Mouse (Mus musculus) stomach, embryonic 14.5 days (tissue): ENCODE results near the gene Kif5c. TPM values are rescaled to one million over a fixed set of nuclear protein-coding genes. Genes with fewer than 3 reads are reported as not detected.
A peak's percentile ranks its signal among the peaks of the same experiment; 100 is the strongest.

Source experiments
- ATAC-seq: fragments of 200-750 bp; cut with Nextera tagmentation; 2 replicates; pipeline ENCODE4 v1.8.0; 2017; ENCODE audit warnings: low read depth, moderate TSS enrichment; ENCODE audit not compliant: insufficient number of reproducible peaks, insufficient read depth, low FRiP score
- H3K27ac ChIP-seq: fragments of 300-500 bp; sonication (generic); 2 replicates; pipeline ENCODE4 v1.5.1; 2014; ENCODE audit warnings: mild to moderate bottlenecking, low read length, moderate library complexity, mixed read lengths
- H3K27me3 ChIP-seq: fragments of 300-500 bp; sonication (generic); 2 replicates; pipeline ENCODE4 v1.6.1; 2014; ENCODE audit warnings: low read length, control low read depth, mixed read lengths; ENCODE audit not compliant: control insufficient read depth, insufficient read depth
- H3K36me3 ChIP-seq: fragments of 300-500 bp; sonication (generic); 2 replicates; pipeline ENCODE4 v1.6.1; 2014; ENCODE audit warnings: mild to moderate bottlenecking, control low read depth, low read length, moderate library complexity, mixed read lengths; ENCODE audit not compliant: control insufficient read depth, insufficient read depth
- H3K4me1 ChIP-seq: fragments of 300-500 bp; sonication (generic); 2 replicates; pipeline ENCODE4 v1.6.1; 2014; ENCODE audit warnings: low read length, control low read depth, mixed read lengths; ENCODE audit not compliant: control insufficient read depth, insufficient read depth
- H3K4me2 ChIP-seq: fragments of 300-500 bp; sonication (generic); replicated peaks from 2 replicates; pipeline ENCODE4 v1.6.1; 2014; ENCODE audit warnings: low read depth, low read length, control low read depth
- H3K4me3 ChIP-seq: fragments of 300-500 bp; sonication (generic); 2 replicates; pipeline ENCODE4 v1.5.1; 2014; ENCODE audit warnings: low read depth, low read length, control low read depth
- H3K9ac ChIP-seq: fragments of 300-500 bp; sonication (generic); replicated peaks from 2 replicates; pipeline ENCODE4 v1.6.1; 2014; ENCODE audit warnings: low read depth, mild to moderate bottlenecking, control low read depth, low read length, moderate library complexity, mixed read lengths
- H3K9me3 ChIP-seq: fragments of 300-500 bp; sonication (generic); 2 replicates; pipeline ENCODE4 v1.6.1; 2016; ENCODE audit warnings: low read depth, low read length, control low read depth; ENCODE audit not compliant: control insufficient read depth
- WGBS: fragments of 180-500 bp; shearing (Covaris S2); extraction: QIAGEN DNeasy Blood & Tissue Kit; methylation state at CpG from one replicate; pipeline ENCODE4 v1.1.7; 2014; 5-methylcytosine and 5-hydroxymethylcytosine counted together
- polyA plus RNA-seq: library from polyadenylated mRNA; unstranded; fragments of >200 nt; fragmentation: Nextera tagmentation; extraction: Ambion mirVana; gene quantifications from 2 replicates; pipeline ENCODE4 v1.2.1, GENCODE M21; 2014

Gene Kif5c
- polyA plus RNA-seq, 1 experiment from 2014 or later: 11.6 TPM

DNA sequence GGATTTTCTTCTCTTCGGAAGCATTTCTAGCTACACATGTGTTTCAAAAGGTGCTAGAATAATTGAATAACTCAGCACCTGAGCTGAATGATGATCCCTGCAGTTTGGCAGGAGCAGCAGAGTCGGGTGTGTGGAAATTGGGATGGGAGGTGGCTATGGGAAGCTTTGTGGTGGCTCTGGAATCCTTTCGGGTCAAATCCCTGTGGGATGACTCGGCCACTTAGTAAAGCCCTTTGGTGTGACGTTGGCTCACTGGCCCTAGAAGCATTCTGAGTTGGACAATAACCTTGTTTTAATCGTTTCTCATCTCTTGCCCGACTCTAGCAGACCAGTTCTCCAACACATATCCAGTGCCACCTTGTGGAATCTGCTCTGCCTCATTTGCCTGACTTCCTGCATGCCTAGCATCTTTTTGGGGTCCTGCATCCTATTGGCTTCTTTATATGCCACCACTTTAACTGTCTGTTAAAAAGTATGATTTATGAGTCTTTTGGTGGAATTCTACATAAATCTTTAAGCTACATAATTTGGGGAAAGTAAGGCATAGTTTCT lies 93.3 kb downstream of the Kif5c start:
- H3K9ac ChIP-seq: no peak overlapping the region
- no peaks in the 10 kb centered on the region for H3K9me3 ChIP-seq
- H3K36me3 ChIP-seq: no peaks in the 10 kb centered on the region
- H3K27me3 ChIP-seq: no peaks in the 10 kb centered on the region
- ATAC-seq: no peak
- no peak overlapping the region for H3K4me3 ChIP-seq
- WGBS: 77% methylated on average over 7 of the region's 7 CpGs
- no peaks in the 10 kb centered on the region for H3K4me1 ChIP-seq
- H3K27ac ChIP-seq: no peak overlapping the region
- no peak overlapping the region for H3K4me2 ChIP-seq

DNA sequence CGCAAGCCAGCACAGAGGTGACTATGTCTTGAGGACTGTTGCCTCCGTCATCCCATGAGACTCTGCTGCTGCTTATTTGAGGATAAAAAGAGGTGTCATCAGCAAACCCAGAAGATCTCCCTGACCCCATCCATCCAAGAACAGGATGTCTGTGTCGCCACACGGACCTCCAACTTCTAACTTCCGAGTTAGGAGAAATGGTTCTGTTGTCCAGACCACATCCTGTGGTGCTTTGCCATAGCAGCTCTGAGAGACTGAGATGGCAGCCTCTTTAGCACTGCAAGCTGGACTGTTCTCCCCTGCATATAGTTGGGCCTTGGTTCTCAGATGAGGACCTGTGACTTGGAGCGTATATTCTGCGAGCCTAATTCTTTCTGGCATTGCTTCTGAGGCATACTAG lies 97.4 kb downstream of the Kif5c start:
- ATAC-seq: no peak
- no peak overlapping the region for H3K4me3 ChIP-seq

DNA sequence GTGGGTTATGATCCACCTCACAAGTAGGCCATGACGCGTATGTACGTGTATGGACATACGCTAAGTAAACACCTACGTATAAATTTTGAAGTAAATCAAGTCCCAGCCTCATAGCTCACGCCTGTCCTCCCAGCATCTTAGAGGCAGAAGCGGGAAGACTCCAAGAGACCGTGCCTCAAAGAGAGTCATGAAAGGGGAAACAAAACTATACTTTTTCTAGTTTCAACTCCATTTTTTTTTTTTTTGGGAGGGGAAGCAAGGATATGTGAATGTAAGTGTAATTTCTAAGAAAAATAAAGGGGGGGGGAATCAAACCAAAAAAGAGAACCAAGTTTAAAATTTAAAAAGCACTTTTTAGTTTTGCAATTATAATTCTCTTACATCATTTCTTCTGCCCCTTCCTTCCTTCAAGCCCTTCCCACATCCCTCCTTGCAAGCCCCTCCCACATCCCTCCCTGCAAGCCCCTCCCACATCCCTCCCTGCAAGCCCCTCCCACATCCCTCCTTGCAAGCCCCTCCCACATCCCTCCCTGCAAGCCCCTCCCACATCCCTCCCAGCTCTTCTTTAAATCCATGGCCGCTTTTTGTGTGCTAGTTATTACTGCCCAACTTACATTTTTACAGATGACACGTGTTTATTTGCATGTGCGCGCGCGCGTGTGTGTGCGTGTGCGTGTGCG lies 98.5 kb downstream of the Kif5c start:
- no peak for ATAC-seq
- H3K4me2 ChIP-seq: no peak overlapping the region
- H3K36me3 ChIP-seq: no peaks in the 10 kb centered on the region
- no peak overlapping the region for H3K4me3 ChIP-seq
- H3K27ac ChIP-seq: no peak overlapping the region
- no peaks in the 10 kb centered on the region for H3K9me3 ChIP-seq
- H3K9ac ChIP-seq: no peak overlapping the region
- H3K27me3 ChIP-seq: no peaks in the 10 kb centered on the region
- WGBS: 89% methylated on average over 18 of the region's 18 CpGs
- H3K4me1 ChIP-seq: 0 out of 2 replicates have a peak, but pooled peaks cover 8% of the 10 kb centered on the region

More for the DNA sequence above, 97.4 kb downstream of the Kif5c start:
- no peak overlapping the region for H3K4me2 ChIP-seq
- WGBS: 90% methylated on average over 7 of the region's 7 CpGs
- no peaks in the 10 kb centered on the region for H3K27me3 ChIP-seq
- H3K9me3 ChIP-seq: no peaks in the 10 kb centered on the region
- H3K9ac ChIP-seq: no peak overlapping the region
- 0 out of 2 replicates have a peak, but pooled peaks cover 8% of the 10 kb centered on the region for H3K4me1 ChIP-seq
- H3K36me3 ChIP-seq: no peaks in the 10 kb centered on the region
- no peak overlapping the region for H3K27ac ChIP-seq

DNA sequence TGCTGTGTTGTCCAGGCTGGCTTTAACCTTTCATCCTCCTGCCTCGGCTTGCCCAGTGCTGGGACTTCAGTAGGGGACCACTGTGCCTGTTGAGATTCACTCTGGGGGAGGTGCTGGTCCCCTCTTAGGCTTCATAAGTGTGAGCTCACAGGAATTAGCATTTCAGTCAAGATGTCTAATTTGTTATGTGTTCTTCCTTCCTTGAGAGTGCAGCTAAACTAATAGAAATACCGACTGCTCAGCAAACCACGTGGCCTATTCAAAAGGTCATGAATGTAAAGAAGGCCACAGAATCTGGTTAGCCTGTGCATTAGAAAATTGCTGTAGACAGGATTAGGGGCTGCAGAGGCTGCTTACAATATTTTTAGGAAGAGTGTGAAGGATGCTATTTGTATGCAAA lies 99.4 kb downstream of the Kif5c start:
- Histone ChIP-seq H3K4me3 (no peak overlapping the region), H3K27ac (no peak overlapping the region), H3K27me3 (no peaks in the 10 kb centered on the region), H3K9ac (no peak overlapping the region), H3K4me2 (no peak overlapping the region), H3K36me3 (no peaks in the 10 kb centered on the region), H3K4me1 (0 out of 2 replicates have a peak, but pooled peaks cover 8% of the 10 kb centered on the region), H3K9me3 (no peaks in the 10 kb centered on the region)
- no peak for ATAC-seq
- WGBS: 33% methylated on average over 3 of the region's 3 CpGs

DNA sequence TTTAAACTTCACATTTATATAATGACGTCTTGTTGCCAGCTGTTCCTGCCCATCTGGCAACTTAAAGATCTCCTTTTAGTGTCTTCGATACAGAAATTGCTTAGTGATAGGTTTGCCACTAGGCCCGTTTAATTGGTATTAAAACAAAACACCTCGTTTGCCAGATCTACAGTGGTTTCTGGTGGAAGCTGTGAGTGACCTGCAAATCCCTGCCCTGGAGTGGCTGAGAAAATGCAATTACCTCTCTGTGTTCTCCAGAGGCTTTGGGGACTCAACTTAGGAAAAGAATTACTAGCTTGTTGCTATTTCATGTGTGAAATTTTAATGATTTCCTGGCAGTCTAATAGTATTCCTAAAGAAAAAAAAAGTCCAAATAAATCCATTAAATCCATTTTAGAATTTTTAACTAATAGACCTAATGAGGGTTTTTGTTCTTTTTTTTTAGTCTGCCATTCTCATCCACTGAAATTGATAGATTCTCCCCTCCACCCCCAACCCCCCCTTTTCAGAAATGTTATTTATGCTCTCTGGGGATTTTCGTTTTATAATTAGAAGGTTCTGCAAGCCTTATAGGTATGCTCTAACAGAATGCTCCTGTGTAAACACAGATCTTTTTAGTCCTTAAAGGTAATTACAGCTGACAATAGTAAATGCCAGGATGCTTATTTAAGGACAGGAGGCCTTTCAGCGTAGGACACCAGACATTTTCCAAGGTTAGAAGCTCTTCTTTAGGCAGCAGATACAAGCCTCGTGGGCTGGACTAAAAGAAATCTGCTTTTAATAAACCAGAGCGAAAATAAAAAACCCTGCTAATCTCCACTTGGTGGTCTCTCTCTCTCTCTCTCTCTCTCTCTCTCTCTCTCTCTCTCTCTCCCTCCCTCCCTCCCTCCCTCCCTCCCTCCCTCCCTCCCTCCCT lies 100.1 kb downstream of the Kif5c start:
- Histone ChIP-seq H3K4me1 (0 out of 2 replicates have a peak, but pooled peaks cover 8% of the 10 kb centered on the region), H3K27ac (no peak overlapping the region), H3K27me3 (no peaks in the 10 kb centered on the region), H3K9ac (no peak overlapping the region), H3K36me3 (no peaks in the 10 kb centered on the region), H3K9me3 (no peaks in the 10 kb centered on the region), H3K4me2 (no peak overlapping the region), H3K4me3 (no peak overlapping the region)
- no peak for ATAC-seq
- 43% methylated on average over 8 of the region's 8 CpGs for WGBS

DNA sequence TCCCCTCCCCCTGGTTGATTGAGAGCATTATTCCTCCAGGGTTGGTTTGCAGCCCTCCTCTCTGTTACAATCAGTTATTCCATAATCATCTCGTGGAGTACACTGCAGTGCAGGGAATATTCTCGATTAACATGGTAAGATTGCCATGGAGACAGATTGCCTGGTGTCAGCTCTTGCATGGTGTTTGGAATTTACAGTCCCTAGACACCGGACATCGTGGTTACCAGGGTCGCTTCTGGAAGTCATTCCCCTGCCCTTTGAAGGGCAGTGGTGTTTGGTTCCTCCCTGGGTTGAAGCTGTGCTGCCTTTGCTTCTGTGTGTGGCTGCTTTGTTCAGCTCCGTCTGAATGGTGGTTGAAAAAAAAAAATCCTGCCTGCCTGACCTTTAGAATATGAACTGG lies 100.8 kb downstream of the Kif5c start:
- H3K4me2 ChIP-seq: peak overlapping the region; percentile 18; the same call in 1 of the 2 replicates
- no peaks in the 10 kb centered on the region for H3K27me3 ChIP-seq
- H3K27ac ChIP-seq: no peak overlapping the region
- H3K4me3 ChIP-seq: no peak overlapping the region
- no peaks in the 10 kb centered on the region for H3K9me3 ChIP-seq
- no peak overlapping the region for H3K9ac ChIP-seq
- H3K36me3 ChIP-seq: no peaks in the 10 kb centered on the region
- no peak for ATAC-seq
- 4% methylated on average over 6 of the region's 6 CpGs for WGBS
- H3K4me1 ChIP-seq: 0 out of 2 replicates have a peak, but pooled peaks cover 8% of the 10 kb centered on the region

DNA sequence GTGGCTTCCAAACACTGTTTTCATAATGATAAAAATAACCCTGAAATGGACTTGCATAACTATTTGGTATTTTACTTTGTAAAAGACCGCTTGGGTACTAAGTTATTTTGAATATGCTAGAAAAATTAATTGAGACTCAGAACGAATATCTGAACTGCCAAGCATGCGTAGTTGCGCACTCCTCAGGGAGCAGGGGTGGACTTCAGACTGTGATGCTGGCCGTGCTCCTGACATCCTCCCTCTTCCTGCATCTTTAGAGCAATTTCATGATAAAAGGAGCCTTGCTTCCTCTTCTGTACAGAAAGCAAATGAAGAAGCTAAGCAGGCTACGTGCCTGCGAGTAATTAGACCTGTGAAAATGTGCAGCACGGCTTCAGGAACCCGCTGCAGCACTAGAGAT lies 101.2 kb downstream of the Kif5c start:
- Histone ChIP-seq H3K4me1 (0 out of 2 replicates have a peak, but pooled peaks cover 8% of the 10 kb centered on the region), H3K4me2 (peak overlapping the region; percentile 18; the same call in 1 of the 2 replicates), H3K9ac (no peak overlapping the region; the same call in 1 of the 2 replicates), H3K27ac (no peak overlapping the region), H3K27me3 (no peaks in the 10 kb centered on the region), H3K36me3 (no peaks in the 10 kb centered on the region), H3K9me3 (no peaks in the 10 kb centered on the region), H3K4me3 (no peak overlapping the region)
- WGBS: 39% methylated on average over 9 of the region's 9 CpGs
- no peak for ATAC-seq

DNA sequence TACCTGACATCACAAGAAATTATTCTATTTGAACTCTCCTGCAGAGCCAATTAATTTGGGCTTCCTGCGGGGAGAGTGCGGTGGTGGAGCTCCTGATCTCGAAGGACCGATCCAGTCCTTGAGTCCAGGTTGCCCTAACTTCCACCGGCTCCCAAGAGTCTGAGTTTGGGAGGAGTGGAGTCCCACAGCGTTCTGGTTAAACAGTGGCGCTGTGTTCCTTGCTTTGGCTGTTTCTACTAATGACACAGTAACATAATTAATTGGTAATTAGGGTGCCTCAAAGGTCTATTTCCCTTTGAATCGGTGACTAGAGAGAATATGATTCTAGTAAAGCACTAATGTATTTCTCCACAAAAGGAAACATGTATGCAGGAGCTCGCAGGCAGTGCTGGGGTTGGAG lies 103.2 kb downstream of the Kif5c start:
- Histone ChIP-seq H3K9me3 (no peaks in the 10 kb centered on the region), H3K36me3 (no peaks in the 10 kb centered on the region), H3K27ac (no peak overlapping the region), H3K27me3 (no peaks in the 10 kb centered on the region), H3K9ac (no peak overlapping the region), H3K4me3 (no peak overlapping the region), H3K4me1 (0 out of 2 replicates have a peak, but pooled peaks cover 8% of the 10 kb centered on the region), H3K4me2 (no peak overlapping the region)
- 67% methylated on average over 9 of the region's 9 CpGs for WGBS
- ATAC-seq: no peak
